Mouse (Mus musculus): ENCODE results near the gene Mkrn2.

DNA sequence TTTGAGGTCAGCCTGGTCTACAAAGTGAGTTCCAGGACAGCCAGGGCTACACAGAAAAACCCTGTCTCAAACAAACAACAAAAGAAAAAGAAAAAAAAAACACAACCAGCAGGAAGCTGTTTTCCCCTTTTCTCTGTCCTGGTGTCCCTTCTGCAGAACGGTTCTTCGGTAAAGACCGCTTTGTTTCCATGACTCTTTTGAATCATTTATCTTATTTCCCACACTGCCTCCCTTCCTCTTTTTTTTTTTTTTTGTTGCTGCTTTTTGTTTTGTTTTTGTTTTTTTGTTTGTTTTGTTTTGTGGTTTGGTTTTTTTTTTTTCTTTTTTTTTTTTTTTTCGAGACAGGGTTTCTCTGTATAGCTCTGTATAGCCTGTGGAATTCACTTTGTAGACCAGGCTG lies 8.4 kb upstream of the Mkrn2 start:
- TF ChIP-seq CTCF (IDR thresholded peaks at IDR 0.05; ENCODE audit: insufficient read depth, low read depth, low read length): no peak
- TF ChIP-seq POLR2A (IDR thresholded peaks at IDR 0.05; ENCODE audit: insufficient read depth, low read depth, low read length): no peak

All from olfactory bulb, adult 2 months (tissue).